Mouse (Mus musculus): Measurements from ENCODE around the gene Gm3415.
"Not testable (repeated sequence)": the region's sequence is repeated elsewhere in the genome, so short reads cannot be mapped to it uniquely, and the experiment has no call there.

Gm3415 gene

DNA sequence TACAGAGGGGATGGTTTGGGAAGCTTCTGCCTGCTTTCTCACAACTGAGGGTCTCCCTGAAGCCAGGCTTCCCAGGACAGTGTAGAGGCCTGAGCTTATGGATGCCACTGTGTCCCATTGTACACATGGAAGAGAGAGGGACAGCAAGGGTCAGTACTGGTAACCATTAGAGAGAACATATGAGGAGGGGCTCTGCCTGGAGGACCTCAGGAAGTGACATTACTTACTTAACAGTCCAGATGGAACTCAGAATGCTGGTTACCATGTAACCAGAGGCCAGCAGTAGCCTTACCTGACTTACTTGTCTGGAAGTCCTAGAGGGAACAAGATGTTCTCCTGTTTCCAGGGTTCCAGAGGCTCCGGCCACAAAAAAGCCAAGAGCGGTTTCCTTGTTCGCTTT, at the start of gene Gm3415:
Gene Gm3415 (plus strand): TSS at position 301 of the 400 bp plus-strand sequence.
- DNase-seq, result not testable (repeated sequence)

DNA sequence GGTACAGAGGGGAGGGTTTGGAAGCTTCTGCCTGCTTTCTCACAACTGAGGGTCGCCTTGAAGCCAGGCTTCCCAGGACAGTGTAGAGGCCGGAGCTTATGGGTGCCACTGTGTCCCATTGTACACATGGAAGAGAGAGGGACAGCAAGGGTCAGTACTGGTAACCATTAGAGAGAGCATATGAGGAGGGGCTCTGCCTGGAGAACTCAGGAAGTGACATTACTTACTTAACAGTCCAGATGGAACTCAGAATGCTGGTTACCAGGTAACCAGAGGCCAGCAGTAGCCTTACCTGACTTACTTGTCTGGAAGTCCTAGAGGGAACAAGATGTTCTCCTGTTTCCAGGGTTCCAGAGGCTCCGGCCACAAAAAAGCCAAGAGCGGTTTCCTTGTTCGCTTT, 42.1 kb upstream of the Gm3415 start, which contains the start of gene Gm3402:
Gene Gm3402 (plus strand): TSS at position 301 of the 400 bp plus-strand sequence.
- DNase-seq, result not testable (repeated sequence)

DNA sequence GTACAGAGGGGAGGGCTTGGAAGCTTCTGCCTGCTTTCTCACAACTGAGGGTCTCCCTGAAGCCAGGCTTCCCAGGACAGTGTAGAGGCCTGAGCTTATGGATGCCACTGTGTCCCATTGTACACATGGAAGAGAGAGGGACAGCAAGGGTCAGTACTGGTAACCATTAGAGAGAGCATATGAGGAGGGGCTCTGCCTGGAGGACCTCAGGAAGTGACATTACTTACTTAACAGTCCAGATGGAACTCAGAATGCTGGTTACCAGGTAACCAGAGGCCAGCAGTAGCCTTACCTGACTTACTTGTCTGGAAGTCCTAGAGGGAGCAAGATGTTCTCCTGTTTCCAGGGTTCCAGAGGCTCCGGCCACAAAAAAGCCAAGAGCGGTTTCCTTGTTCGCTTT, 30.4 kb upstream of the Gm3415 start, which contains the start of gene Gm3404:
Gene Gm3404 (plus strand): TSS at position 301 of the 400 bp plus-strand sequence.
- not testable (repeated sequence) for DNase-seq

DNA sequence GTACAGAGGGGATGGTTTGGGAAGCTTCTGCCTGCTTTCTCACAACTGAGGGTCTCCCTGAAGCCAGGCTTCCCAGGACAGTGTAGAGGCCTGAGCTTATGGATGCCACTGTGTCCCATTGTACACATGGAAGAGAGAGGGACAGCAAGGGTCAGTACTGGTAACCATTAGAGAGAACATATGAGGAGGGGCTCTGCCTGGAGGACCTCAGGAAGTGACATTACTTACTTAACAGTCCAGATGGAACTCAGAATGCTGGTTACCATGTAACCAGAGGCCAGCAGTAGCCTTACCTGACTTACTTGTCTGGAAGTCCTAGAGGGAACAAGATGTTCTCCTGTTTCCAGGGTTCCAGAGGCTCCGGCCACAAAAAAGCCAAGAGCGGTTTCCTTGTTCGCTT, 18.6 kb upstream of the Gm3415 start, which contains the start of gene Gm3409:
Gene Gm3409 (plus strand): TSS at position 301 of the 400 bp plus-strand sequence.
- DNase-seq, result not testable (repeated sequence)

DNA sequence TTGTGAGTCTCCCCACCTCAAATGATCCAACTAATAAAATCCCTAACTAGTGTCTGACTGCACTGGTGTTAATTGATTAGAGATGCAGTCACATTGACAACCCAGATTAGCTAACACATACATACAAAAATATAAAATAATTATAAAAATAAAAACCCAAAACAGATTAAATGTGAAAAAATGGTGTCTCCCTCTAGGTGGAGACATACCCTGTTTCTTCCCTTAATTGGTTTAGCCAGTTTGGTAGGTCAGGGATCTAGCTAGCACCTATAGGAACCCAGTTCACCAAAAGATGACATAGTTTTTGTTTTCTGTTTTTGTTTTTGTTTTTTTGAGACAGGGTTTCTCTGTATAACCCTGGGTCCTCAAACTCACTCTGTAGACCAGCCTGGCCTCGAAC, 8.3 kb downstream of the Gm3415 start:
- no peak for DNase-seq

DNA sequence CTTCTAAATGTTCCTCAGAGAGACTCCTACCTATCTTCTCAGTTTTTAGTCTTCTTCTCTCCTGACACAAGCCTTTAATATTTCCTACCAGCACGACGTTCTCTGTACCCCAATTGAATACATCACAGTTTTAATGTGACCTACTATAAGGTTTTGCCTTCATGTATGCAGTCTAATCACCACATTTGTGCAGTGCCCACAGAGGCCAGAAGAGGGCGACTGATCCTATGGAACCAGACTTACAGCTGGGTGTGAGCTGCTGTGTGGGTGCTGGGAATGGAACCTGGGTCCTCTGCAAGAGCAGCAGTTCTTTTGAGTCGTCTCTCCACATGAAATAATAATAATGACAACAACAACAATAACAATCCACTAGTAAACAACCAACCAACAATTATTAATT, 11.1 kb downstream of the Gm3415 start:
- no peak for DNase-seq

DNA sequence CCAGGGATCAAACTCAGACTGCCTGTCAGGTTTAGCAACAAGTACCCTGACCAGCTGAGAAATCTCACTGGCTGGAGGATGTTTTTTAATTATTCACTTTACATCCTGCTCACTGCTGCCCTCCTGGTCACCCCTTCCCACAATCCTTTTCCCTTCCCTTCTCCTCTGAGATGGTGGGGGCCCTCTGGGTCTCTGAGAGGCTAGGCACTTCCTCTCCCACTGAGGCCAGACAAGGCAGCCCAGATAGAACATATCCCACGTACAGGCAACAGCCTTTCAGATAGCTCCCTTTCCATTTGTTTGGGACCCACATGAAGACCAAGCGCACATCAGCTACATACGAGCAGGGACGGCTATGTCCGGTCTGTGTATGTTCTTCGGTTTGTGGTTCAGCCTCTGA, 14.2 kb downstream of the Gm3415 start:
- DNase-seq, result not testable (repeated sequence)

DNA sequence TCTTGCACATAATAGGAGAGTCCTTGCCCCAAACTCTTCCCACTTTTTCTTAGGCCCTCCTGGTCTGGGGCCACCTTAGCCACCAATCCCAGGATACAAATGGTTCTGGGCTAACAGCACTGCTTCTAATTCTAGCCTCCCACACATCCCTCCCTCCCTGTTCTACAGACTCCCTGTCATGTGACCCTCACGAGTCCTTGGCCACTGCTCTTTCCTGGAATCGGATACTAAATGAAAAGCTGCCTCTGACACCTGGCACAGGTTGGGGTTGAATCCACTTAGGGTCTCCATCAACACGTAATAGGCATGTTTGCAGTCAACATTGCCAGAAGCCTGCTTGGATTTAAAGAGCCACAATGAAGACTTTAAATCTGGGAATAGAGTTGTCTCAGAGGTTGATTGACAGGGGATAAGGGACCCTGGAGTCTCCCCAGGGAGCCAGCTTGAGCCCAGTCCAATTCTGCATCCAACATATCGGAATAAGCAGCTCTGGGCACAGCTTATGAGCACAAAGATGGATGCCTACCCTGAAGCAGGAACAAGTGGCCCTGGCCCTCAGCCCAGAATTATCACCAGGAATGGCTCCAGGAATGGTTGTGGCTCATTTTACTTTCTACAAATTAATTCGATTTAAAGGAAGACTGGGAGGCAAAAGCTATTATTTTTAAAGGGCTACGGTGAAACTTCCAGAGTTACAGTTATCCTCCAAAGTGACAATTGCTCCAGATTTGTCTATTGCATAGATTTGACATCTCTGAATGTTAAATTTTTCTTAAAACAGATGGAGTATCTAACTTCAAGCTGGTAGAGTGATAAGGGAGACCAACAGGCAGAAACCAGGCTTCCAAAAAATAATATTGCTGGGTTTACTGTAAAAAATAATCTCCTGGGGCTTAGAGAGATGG, 16.1 kb downstream of the Gm3415 start:
- DNase-seq, result peak in 1 of 2 experiments; percentile 16

DNA sequence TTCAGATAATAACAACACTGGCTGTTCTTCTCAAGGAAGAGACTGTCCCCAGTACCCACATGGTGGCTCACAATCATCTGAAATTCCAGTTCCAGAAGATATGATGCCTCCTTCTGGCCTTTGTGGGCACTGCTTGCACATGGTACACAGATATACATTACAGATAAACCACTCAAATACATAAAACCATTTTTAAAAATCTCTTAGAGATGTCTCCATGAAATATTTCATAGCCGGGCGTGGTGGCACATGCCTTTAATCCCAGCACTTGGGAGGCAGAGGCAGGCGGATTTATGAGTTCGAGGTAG, 16.8 kb downstream of the Gm3415 start:
- not testable (repeated sequence) for DNase-seq

DNA sequence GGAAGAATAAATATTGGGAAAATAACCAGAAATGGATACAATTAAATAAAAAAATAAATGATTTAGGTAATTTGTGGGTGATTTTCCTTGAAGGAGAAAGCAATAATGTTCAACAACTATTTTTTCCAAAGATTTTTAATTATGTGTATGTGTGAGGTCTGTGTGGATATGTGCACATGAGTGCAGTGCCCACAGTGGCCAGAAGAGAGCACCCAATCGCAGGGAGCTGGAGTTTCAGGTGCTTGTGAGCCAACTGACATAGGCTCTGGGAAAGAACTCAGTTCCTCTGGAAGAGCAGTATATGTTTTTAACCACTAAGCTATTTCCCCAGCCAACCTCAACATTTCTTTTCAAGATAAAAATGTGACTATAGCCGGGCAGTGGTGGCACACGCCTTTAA, 20.7 kb downstream of the Gm3415 start:
- no peak for DNase-seq

DNA sequence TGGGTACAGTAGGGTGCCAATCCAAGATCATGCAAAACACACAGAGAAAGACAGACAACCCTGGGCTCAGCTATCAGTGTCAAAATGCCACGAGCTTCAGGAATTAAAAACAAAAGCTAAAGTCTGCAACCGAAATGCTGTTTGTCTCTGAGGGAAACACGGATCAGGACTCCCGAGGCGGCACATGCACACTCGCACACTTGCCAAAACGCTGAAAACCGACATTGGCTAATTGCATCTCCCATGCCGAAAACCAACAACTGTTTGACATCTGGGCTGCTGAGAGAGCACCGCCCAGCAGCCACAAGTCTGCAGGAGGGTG, 28.2 kb downstream of the Gm3415 start:
- DNase-seq, result no peak

DNA sequence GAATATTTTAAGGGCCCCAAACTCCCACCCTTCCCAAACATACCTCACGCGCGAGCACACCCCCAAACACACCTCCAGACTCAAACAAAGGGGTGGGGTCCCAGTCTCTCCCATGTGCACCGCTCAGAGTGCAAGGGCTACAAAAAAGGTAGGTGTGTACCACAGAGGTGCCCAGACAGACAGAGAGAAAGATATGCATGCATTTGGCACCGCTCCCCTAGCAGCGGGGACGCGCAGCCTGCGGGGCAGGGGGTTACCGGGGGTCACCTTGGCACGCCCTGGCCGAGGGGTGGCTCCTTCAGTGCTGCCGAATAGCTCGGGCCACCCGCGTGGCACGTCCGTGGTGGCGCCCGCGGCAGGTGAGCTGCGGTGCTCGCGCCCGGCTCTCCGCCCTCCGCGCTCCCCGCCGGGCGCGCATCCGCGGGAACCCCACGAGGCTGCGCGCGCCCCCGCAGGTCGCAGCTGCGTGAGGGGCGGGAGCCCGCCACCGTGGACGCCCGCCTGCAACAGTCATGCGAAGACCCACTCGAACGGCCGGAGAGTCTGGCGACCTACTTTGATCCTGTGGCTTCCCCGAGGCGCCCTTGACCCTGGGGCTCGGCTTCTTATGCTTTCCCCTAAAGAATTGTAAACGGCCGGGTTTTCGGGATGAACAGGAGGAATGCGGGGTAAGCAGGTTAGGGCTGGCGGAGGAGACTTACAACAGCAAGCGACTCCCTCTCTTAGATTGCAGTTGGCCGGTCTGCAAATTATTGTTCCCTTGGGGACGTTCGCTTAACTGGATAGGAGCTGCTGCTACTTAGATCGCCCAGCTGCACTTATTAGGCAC, 28.8 kb downstream of the Gm3415 start, which contains the start of gene Gpr12:
Gene Gpr12 (minus strand): TSS at position 762 of the 829 bp plus-strand sequence.
- peak in 1 of 2 experiments; percentile 13 for DNase-seq

DNA sequence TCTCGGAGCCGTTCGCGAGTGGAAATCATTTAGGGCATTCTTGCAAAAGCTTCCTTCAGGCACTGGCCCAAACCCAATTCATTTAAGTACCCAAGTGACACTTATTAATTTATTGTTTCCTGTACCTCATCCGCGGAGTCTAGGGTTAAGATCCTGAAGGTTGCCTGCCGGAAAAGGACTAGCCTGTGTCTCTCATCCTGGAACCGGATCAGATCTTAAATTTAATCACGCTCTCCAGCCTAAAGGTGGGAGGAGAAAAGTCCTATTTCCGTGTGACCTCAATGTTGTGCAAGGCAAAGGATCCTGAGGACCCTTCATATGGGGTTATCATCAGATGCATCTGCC, 29.3 kb downstream of the Gm3415 start:
- peak in 1 of 2 experiments; percentile 2 for DNase-seq

DNA sequence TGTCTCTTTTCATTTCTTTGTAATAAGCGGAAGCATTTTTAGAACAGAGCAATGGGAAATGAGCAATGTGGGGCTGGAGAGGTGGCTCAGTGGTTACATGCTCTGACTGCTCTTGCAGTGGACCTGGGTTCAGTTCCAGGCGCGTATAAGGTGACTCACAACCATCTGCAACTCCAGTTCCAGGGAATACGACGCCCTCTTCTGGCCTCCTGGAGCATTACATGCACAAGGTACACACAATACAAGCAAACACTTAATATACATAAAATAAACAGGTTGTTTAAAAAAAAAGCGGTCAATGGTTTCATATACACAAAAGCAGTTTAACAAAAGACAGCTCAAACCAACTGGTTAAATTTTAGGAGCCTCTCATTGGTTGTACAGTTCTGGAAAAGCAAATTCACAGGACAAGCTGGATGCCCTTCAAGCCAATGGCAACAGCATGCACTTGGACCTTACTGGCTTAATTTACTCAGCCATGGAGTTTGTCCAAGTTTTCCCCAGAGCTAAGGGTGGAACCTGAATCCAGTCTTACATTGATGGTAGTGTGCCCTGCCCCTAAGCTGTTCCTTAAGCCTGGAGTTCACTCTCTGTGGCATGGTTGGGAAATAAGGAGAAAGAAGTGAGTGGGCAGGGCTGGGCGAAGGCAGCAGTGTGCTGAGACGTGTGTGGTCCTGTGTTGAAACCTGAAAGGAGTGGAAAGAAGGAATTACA, 30.6 kb downstream of the Gm3415 start:
- DNase-seq, result no peak

DNA sequence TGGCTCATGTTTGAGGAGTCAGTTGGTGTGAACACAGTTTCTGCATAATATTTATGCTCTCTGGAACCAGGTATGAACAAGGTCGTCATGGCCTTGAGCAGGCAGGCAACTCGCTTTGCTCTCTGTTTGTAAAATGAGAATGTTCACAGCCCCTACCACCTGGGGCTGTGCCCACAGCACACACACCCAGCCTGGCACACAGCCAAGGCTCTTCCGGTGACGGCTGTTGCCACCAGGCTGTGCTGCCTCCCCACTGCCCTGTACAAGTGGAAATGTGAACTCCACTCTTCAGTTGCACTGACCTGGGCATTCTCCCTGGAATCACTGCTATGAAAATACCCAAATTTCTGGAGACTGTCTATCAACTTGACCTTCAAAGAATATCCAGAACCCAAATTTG, 35.1 kb downstream of the Gm3415 start:
- no peak for DNase-seq

DNA sequence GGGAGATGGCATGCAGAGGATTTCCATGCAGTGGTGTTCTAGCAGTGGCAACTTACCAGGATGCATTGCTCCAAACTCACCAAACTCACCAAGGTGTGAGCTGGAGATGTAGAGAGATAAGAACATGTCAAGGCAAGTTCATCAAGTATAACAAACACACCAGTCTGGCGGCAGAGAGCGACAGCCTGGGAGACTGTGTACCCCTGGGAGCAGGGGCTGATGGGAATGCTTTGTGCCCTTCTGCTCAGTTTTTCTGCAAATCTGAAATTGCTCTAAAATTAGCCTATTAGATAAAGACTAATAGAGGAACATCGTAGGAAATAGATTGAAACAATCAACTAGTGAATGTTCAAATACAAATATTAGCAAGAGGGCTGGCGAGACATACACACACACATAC, 35.7 kb downstream of the Gm3415 start:
- DNase-seq, result no peak

DNA sequence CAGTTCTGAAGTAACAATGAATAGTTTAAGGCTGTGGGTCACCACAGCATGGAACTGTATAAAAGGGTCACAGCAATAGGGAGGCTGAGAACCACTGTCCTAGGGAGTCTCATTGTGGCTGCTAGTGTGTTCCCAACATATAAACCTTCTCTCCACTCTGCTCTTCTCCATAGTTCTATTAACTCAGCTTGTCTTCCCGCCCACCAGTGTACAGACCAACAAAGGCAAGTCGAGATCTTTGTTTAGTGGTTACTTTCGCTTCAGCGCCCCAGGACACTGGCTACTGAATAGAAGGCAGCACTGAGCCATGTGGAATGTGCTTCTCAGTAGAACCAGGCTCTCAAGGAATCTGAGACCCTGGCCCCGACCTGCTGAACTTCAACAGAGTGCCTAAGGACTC, 36.6 kb downstream of the Gm3415 start:
- no peak for DNase-seq

DNA sequence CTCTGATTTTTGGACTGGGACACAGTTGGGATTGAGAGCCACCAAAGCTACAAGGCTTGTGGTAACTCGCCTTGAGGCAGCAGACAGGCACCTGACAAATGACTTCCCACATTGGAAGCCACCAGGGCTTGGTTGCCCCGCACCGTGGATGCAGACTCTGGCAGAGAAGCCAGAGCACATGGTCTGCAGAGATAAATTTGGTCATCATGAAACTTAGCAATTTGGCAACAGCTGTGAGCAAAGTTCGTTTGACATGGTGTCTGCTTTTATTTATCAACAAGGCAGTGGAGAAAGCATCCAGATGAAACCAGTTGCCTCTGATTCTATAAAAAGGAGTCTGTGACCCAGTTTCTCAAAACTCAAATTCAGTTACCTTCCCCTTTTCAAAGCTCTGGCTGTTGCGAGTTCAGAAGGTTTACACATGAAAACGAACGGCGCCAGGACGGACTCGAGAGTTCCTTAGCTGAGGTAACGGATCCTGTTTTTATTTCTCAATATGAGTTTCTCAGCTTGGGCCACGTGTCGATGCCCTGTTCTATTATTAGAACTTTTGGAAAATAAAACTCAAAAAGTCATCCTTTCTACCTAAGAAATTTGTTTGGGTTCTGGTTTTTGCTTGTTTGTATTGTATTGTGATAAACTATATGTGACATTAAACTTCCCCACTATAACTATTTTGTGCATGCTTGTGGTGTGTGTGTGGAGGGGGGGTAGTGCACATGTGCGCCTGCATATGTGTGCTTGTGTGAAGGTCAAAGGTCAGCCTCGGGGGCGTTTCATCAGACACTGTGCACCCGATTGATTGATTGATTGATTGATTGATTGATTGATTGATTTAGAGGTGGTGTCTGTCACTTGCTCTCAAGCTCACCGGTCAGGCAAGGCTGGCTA, 40.9 kb downstream of the Gm3415 start:
- no peak for DNase-seq

DNA sequence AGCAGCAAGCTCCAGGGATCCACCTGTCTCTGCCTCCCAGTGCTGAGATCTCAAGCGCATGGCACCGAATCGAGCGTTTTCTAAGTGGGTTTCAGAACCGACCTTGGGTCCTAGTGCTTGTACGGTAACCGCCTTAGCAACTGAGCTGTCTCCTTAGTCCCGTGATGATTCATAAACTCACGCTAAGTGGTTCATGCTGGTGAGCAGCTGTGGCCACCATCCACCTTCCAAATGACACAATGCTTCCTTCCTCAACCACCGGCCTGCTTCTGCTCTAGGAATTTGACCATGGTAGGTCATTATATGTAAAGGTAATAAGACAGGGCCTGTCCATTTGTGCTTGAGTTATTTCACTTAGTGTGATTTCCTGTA, 41.6 kb downstream of the Gm3415 start:
- DNase-seq, result no peak

DNA sequence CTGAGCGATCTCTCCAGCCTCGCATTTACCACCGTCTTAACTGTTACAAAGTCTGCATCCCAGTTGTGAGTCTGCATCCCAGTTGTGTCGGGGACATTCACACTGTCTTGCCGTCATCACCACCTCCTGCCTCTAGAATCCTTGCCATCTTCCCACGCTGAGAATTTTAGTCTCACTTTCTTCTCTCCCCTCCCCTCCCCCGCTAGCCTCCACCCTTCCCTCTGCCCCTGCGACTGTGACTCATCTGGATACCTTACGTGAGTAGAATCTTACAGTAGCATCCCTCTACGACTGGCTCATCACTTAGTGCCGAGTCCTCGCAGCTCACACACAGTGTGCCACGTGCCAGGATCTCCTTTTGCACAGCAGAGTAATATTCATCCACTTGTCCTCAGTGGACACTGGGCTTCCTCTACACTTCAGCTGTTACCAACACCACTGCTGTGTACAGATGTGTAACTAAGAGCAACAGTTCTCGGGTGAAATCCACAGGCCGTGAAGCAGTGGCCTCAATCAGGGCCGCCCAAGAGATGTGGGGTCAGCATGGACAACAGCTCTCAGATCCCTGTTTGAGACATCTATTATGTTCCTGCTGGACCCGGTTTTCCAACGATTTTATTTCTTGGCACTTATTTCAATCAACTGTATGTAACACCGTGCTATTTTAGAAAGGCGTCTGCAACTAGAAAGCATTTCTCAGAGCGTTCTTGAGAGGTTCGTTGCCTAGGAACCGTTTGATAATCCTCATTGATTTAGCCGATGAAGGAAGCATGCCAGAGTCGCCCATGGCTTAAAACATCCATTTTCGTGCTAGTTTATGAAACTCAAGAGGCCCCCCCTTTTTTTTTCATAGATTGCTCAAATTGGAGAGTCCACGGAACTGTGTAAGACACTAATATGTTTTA, 42.5 kb downstream of the Gm3415 start:
- no peak for DNase-seq

DNA sequence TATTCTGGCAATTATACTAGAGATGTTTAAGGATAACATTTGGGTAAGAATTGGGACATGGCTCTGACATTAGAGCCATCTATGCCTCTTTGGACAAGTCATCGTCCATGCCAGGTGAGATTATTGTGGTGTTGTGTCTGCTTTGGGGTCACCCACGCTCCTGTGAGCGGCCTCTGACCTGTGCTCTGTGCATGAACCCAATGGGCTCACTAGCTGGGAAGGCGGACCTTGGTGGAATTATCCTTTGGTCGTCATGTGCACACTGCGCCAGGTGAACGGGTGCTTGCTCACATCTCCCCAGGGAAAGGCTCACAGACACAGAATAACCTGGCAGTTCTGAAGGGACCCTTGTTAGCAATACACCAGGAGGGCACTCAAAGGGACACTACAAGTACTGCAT, 43.3 kb downstream of the Gm3415 start:
- DNase-seq, result not testable (repeated sequence)

All from cerebellum, adult 18-20 months (tissue).